Mouse (Mus musculus) frontal cortex, postnatal 25 days (tissue): ENCODE measurements around the gene Lysmd1.

Experiments used
- DNase-seq, 2 experiments: peaks; one replicate each; pipeline ENCODE4 v3.0.0; 2022; ENCODE audit warnings: low spot score in 2 of 2

Gene Lysmd1

GRCm38 (mm10) chr3:95173256-95173949 is 39.5 kb downstream of the Lysmd1 start:
- no peak for DNase-seq

DNA sequence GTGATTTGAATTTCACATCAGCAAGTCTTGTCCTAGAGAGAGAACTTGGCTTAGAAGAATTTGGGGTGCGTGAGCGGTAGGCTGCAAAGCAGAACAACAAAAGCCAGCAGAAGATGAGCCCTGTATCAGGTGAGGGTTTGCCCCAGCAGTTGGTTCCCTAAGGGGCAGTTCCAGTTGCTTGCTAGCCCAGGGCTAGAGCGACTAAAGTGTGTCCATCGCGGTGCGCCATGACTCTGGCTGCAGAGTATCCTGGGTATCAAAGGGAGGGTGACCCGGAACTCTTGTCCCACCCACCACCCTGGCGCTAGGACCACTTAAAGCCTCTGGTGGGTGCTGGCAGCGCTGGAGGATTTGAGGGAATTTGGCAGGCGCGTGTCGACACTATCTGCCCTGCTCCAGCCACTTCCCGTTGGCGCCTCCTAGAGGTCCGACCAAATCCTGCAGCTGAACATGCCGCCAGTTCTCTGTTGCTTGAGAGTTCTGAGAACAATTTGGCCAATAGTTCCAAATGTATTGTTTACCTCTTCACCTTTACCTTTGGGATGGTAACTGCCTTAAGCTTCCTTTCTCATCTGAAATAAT is 40.2 kb downstream of the Lysmd1 start:
- peak; percentile 57 to 70 for DNase-seq

- no peak for DNase-seq
Observed at GRCm38 (mm10) chr3:95176500-95176899, 42.6 kb downstream of the Lysmd1 start.

DNA sequence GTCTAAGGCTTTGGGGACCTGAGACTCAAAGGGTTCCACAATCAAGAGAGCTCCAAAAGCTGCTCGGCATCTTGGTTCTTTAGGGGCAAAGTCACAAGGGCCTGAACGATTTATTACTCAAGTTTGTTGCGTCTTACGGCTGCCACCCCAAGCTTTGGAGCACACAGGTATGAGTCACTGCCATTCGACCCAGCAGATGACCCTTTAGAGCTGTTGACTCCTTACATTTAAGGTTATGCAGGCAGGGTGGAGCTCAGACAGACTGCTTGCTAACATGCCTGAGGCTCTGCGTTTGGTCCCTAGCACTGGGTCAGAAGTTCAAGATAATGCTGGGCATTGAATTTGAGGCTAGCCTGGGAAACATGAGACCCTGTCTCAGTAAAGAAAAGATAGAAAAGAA is 43.7 kb downstream of the Lysmd1 start:
- DNase-seq = no peak

DNA sequence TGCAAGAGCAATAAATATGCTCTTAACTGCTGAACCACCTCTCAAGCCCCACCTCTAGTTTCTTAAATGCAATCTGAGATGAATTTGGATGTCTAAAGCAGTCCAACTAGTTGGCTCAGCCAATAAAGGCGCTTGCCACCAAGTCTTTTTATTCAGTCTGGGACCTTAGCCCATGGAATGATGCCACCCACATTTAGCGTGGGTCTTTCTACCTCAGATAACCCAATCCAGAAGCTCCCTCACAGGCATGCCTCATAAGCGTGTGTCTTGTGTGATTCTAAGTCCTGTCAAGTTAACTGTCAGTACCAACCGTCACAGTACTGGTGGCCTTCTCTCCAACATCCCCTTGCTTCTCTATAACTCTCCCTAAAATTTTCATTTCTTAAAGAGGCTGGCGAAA is 45.1 kb downstream of the Lysmd1 start:
- DNase-seq = no peak

DNA sequence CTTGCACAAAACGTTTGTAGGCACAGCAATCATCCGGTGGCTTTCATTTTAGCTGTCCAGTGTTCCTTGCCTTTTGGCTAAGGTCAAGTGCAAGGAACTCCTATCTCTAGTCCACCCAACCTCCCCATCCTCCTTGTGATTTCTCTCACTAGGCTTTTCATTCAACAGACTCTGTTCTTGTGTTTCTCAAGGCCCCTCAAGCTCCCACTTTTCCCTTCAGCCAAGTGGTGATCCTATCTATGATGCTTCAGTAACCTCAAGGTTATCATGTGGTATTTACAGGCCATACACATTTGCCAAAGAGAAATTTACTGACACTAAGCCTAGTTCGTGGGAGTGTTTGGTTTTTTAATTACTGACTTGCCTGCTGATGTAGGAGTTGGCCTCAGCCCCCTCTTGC is 46.0 kb downstream of the Lysmd1 start:
- DNase-seq = no peak

DNA sequence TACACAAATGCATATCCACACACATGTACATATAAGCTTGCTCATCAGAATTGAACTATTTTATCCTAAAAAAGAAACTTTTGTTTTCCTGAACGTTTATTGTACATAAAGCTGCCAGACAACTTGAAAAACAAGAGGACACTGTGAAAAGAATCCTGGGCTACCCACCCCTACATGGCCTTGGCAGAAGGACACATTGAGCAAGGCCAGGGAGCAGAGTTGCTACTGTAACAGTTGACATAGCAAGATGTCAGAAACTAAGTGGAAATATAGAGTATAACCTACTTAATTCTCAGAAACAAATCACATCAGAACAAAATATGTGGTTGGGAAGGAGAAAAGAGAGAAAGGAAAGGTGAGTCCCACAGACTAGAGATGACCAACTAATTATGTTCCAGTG is 48.0 kb downstream of the Lysmd1 start:
- DNase-seq = no peak

GRCm38 (mm10) chr3:95184796-95185577 is 51.1 kb downstream of the Lysmd1 start:
- DNase-seq = no peak

- no peak for DNase-seq
Observed at GRCm38 (mm10) chr3:95186100-95186499, 52.2 kb downstream of the Lysmd1 start.

- no peak for DNase-seq
Observed at GRCm38 (mm10) chr3:95186888-95187287, 53.0 kb downstream of the Lysmd1 start.
